Mouse (Mus musculus): ENCODE measurements at regions not wholly inside any gene's neighbourhood (a gene's known extent, or its start where the extent isn't known, plus 50 kb on each side); places are given as distances from the start of the nearest gene placed in this dataset.

DNA sequence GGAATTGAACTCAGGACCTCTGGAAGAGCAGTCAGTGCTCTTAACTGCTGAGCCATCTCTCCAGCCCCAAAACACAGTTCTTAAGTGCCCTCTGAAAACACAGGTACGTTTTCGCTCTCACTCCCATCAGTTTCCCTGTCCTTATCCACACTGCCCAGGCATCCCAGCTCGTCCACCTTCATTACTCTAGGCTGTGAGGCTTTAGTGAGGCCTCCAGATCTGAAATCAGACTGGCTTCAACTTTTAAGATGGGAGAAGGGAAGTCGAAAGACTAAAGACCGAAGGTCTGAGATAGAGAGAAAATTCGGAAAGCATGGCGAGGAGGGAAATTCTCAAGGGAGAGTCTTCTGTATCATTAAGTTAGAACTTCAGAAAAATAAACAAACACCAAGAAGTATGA is 54.8 kb upstream of the Tet2 start:
- no peak for DNase-seq (ENCODE audit: low spot score in 2 of 2)

- peak; percentile 70 to 73 for DNase-seq (ENCODE audit: low spot score in 2 of 2)
These were observed 55.7 kb upstream of the Tet2 start for GRCm38 (mm10) chr3:133600447-133601220.

DNA sequence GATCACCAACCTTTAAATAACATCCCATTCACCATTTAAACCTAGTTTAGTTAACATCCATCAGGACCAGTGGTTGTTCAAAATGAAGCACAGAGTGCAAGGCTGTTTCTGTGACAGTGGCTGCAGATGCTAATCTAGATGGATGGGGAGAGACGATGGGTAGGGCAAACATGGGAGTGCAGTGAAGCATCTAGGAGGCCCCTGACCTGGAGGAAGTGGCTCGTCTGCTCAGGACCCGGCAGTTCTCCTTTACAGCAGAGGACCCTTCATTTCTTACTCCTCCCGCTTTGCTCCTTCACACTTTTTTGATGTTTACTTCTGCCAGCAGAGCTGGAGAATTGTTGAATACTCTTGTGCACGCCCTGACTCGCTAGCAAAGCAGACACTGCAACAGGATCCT is 60.5 kb upstream of the Tet2 start:
- no peak for DNase-seq (ENCODE audit: low spot score in 2 of 2)

- no peak for DNase-seq (ENCODE audit: low spot score in 2 of 2)
These were observed 63.9 kb upstream of the Tet2 start for GRCm38 (mm10) chr3:133608845-133609261.

DNA sequence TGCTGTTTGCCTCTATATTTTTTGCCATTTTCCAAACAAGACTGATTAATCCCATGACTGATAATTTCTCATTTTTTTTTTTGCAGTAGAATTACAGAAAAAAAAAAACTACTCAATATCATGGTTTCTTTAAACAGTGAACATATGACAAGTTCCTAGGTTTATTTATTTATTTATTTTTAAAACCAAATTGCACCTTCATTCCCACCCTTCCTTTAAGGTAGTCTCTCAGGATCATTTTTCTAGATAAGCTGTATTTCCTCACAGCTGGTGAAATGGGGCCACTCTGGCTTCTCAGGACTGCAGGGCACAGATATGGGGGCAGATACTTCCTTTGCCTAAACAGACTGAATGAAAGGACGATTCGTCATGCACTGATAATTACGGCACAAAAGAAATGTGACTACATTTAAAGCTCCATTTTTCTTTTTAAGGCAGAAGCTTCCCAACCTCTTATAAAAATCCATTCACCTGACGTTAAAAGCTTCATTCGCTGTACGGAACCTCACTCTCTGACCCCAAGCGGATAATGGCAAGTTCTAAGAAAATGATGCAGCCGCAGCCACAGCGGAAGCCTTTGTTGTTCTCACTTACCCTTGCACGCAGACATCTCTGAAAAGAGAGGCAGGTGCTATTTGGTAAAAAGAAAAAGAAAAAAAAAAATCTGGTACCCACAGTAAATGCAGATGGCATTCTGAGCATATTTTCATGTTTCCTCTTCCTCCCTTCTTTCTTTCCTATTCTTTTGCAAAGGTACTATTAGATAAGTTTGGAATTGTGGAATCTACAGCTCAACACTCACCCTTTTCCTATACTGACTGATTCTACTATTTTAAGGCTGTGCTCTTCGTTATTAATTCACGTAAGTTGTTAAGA is 69.1 kb upstream of the Tet2 start:
- peak in 1 of 2 experiments; percentile 18 for DNase-seq (ENCODE audit: low spot score in 2 of 2)

GRCm38 (mm10) chr3:133614712-133615426 is 69.9 kb upstream of the Tet2 start:
- peak; percentile 13 to 21 for DNase-seq (ENCODE audit: low spot score in 2 of 2)

DNA sequence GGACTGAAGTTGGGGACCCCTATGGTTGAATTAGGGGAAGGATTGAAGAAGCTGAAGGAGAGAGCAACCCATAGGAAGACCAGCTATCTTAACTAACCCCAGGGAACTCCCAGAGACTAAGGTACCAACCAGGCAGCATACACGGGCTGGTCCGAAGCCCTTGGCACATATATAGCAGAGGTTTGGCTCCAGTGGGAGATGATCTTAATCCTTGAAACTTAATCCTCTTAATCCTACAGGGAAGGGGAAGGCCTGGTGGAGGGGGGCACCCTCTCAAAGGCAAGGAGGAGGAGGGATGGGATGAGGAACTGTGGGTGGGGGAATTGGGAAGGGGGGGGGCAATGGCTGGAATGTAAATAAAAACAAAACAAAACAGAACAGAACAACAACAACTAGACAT is 72.1 kb upstream of the Tet2 start:
- no peak for DNase-seq (ENCODE audit: low spot score in 2 of 2)

GRCm38 (mm10) chr3:133618491-133618890 is 73.6 kb upstream of the Tet2 start:
- no peak for DNase-seq (ENCODE audit: low spot score in 2 of 2)

DNA sequence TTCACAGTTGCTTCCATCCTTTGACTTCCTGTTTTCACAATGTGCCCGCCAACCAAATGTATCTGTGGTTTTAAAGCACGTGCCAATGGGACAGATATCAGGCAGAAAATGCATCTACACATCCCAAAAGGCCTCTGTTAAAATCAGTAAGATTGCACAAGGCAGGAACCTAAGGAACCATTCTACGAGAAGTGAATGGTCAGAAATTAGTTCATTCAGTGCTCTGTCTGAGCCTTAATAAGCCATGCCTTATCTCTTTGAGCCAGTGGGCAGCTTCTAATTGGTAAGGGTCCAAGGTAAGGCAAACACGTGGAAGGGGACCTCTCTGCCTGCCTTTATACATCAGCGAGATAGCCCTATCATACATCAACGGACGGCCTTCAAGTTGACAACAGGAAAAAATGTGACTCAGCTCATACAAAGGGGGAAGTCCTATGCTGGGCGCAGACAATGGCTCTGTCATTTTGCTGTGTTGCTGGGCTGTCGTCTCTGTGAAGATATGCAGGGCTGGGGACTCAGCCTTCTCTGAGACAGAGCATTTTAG is 78.3 kb upstream of the Tet2 start:
- DNase-seq (ENCODE audit: low spot score in 2 of 2), result no peak

GRCm38 (mm10) chr3:133624079-133624875 is 79.3 kb upstream of the Tet2 start:
- DNase-seq (ENCODE audit: low spot score in 2 of 2), result no peak

DNA sequence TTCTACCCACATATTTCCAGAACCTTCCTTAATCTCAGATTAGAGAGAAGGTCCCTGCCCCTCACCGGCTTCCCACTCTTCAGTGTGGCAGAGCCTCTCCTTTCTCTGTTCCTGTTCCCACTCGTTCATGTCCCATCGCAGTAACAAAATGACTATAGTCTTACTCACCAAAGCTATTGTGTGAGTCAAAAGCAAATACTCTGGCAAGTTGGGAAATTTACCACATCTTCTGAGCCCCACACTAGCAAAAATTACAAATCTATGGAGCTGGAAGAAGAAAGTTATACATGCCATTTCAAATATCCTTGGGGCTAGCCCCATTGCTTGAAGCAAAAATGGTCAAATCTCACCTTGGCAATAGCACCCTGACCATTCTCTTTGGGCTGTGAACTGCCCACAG is 80.1 kb upstream of the Tet2 start:
- DNase-seq (ENCODE audit: low spot score in 2 of 2), result no peak

- peak; percentile 15 to 22 for DNase-seq (ENCODE audit: low spot score in 2 of 2)
These were observed 81.5 kb upstream of the Tet2 start for GRCm38 (mm10) chr3:133626442-133626841.

GRCm38 (mm10) chr3:133627116-133627844 is 82.3 kb upstream of the Tet2 start:
- no peak for DNase-seq (ENCODE audit: low spot score in 2 of 2)

- DNase-seq (ENCODE audit: low spot score in 2 of 2), result no peak
These were observed 89.4 kb upstream of the Tet2 start for GRCm38 (mm10) chr3:133634306-133634705.

DNA sequence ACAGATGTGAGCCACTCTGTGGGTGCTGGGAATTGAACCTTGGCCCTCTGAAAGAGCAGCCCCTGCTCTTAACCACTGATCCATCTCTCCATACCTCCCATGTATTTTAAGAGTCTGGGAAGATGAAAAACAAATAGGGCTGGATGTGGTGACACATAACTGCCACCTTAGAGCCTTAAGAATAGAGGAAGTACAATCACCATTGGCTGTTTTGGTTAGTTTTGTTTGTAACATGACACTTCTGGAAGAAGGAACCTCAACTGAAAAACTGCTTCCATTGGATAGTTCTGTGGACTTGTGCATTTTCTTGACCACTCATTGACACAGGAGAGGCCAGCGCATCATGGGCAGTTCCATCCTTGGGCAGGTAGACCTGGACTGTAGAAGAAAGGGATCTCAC is 100.7 kb upstream of the Tet2 start:
- DNase-seq (ENCODE audit: low spot score in 2 of 2), result no peak

DNA sequence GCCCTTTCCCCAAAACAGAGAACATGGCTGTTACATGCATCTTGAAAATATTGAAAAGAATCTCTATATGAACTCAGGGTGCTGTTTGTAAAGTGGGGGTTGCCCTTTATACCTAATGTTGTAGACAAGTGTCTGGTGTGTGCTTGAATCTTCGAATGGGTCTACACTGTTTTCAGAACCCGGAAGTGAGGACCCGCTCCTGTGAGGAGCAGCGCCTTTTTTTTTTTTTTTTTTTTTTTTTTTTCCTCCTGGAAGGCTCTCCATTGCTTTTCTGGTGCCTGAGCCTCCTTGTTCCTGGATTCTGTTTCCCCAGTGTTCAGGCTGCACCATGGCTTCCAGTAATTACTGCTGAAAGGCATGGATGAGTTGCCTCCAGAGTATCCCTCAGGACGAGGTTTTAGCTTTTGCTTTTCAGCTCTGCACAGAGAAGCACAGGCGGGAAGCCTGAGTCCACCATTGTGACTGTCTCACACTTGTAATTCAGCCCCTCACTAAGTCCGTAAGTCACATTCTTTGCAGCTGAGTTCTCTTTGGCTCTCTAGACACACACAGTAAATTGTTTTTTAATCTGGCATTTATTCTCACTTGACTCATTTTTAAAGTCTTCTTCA is 101.6 kb upstream of the Tet2 start:
- DNase-seq (ENCODE audit: low spot score in 2 of 2), result no peak

DNA sequence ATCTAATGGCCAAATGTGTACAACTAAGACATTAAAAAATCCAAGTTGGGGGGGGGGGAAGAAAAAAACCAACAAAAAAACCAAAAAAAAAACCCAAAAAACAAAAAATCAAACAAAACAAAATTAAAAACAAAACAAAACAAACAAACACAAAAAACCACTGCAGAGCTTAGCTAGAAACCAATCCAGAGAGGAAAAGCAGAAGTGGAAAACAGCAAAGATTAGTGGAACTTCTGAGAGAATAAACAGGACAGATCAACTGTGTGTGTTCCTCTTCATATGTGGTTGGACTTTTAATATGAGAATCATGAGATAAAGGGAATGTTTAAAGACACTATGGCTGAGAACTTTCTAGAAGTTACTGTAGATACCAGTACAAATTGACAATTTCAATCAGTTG is 105.1 kb upstream of the Tet2 start:
- DNase-seq (ENCODE audit: low spot score in 2 of 2), result no peak

GRCm38 (mm10) chr3:133651996-133652395 is 107.1 kb upstream of the Tet2 start:
- DNase-seq (ENCODE audit: low spot score in 2 of 2), result no peak

- DNase-seq (ENCODE audit: low spot score in 2 of 2), result no peak
These were observed 114.8 kb upstream of the Tet2 start for GRCm38 (mm10) chr3:133659759-133660158.

DNA sequence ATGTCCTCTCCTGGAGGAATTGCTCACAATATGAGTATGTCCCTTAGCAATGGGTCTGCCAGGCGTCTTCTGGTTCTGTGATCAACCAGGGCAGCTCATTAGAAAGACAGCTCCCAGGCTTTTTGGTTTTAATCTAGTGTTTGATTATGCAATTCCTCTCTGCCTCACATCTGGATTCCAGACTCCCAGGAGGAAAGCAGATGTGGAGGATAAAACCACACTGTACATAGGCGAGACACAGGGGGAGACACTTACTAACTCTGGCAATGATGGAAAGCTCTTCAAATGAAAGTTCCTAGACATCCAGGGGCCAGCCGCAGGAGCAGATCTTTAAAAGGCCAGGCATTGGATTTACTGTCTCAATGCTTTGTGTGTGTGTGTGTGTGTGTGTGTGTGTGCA is 116.4 kb upstream of the Tet2 start:
- DNase-seq (ENCODE audit: low spot score in 2 of 2), result no peak

All from right cerebral cortex, adult 2 months (tissue).